Mouse (Mus musculus) liver, postnatal 0 days (tissue): Measurements from ENCODE around the gene Ddx52. TPM values are rescaled to one million over a fixed set of nuclear protein-coding genes. Genes with fewer than 3 reads are reported as not detected.

Source experiments
- ATAC-seq: fragments of 200-750 bp; cut with Nextera tagmentation; 2 replicates; pipeline ENCODE4 v1.8.0; 2017; ENCODE audit warnings: mild to moderate bottlenecking, moderate library complexity
- DNase-seq: peaks from one replicate; pipeline ENCODE4 v3.0.0-alpha.2; 2016
- H3K27ac ChIP-seq: fragments of 300-500 bp; sonication (generic); 2 replicates; pipeline ENCODE4 v1.5.1; 2014; ENCODE audit warnings: antibody characterized with exemption, moderate library complexity, mild to moderate bottlenecking, low read depth
- H3K27me3 ChIP-seq: fragments of 300-500 bp; sonication (generic); 2 replicates; pipeline ENCODE4 v1.6.1; 2014; ENCODE audit warnings: low read length, control low read depth, mixed read lengths; ENCODE audit not compliant: insufficient read depth
- H3K36me3 ChIP-seq: fragments of 300-500 bp; sonication (generic); replicated peaks from 2 replicates; pipeline ENCODE4 v1.6.1; 2014; ENCODE audit warnings: mild to moderate bottlenecking, control low read depth, low read length, moderate library complexity, mixed read lengths; ENCODE audit not compliant: insufficient read depth
- H3K4me1 ChIP-seq: fragments of 300-500 bp; sonication (generic); 2 replicates; pipeline ENCODE4 v1.6.1; 2014; ENCODE audit warnings: antibody characterized with exemption, mild to moderate bottlenecking, control low read depth; ENCODE audit not compliant: insufficient read depth
- H3K4me2 ChIP-seq: fragments of 300-500 bp; sonication (generic); 2 replicates; pipeline ENCODE4 v1.6.1; 2014; ENCODE audit warnings: low read depth, mild to moderate bottlenecking, low read length, moderate library complexity, mixed read lengths
- H3K4me3 ChIP-seq: fragments of 300-500 bp; sonication (generic); 2 replicates; pipeline ENCODE4 v1.5.1; 2014; ENCODE audit warnings: low read depth, low read length
- H3K9ac ChIP-seq: fragments of 300-500 bp; sonication (generic); replicated peaks from 2 replicates; pipeline ENCODE4 v1.6.1; 2014; ENCODE audit warnings: mild to moderate bottlenecking, moderate library complexity
- H3K9me3 ChIP-seq: fragments of 300-500 bp; sonication (generic); 2 replicates; pipeline ENCODE4 v1.6.1; 2016; ENCODE audit warnings: mild to moderate bottlenecking, control low read depth, low read length, mixed read lengths
- CTCF ChIP-seq: sonication (generic); IDR thresholded peaks from 2 replicates; pipeline ENCODE4 v1.5.1; 2016; ENCODE audit warnings: antibody characterized with exemption, low read depth
- EP300 ChIP-seq: IDR thresholded peaks from 2 replicates; pipeline ENCODE4 v1.6.1; 2016; ENCODE audit warnings: antibody characterized with exemption, low read depth, mild to moderate bottlenecking
- WGBS: fragments of 180-500 bp; shearing (Covaris S2); extraction: QIAGEN DNeasy Blood & Tissue Kit; methylation state at CpG from one replicate; pipeline ENCODE4 v1.1.7; 2014; ENCODE audit not compliant: insufficient replicate concordance; 5-methylcytosine and 5-hydroxymethylcytosine counted together
- polyA plus RNA-seq: library from polyadenylated mRNA; unstranded; fragments of >200 nt; fragmentation: Nextera tagmentation; extraction: Ambion mirVana; gene quantifications from 2 replicates; pipeline ENCODE4 v1.2.1, GENCODE M21; 2015

The Ddx52 gene
- polyA plus RNA-seq, 1 experiment from 2014 or later, result 12.5 TPM

DNA sequence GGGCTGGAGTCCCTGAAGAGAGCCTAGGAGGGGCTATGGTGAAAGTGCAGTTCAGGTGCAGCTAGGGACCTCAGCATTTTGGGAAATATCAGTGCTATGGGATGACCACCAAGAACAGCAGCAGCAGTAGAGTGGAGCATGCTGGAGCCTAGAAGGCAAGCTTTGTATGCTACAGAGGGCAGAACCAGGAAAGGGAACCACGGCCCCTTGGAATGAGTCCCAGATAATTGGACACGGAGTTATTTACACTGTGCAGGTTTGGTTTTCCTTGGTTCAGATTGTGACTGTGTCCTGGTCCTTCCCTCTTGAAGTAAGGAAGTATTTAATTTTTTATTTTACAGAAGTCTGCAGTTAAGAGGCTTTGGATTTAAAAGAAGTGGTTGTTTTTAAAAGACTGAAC is 51.6 kb downstream of the Ddx52 start:
- peaks cover 30% of the 10 kb centered on the region for H3K36me3 ChIP-seq
- TF ChIP-seq EP300 (no peak), CTCF (no peak)
- H3K4me3 ChIP-seq, result no peak overlapping the region
- H3K27ac ChIP-seq, result 0 out of 2 replicates have a peak overlapping the region, but pooled peaks have one; percentile 11
- no peaks in the 10 kb centered on the region for H3K27me3 ChIP-seq
- H3K9me3 ChIP-seq, result no peaks in the 10 kb centered on the region
- WGBS, result 52% methylated on average over 2 of the region's 2 CpGs
- H3K4me1 ChIP-seq, result no peaks in the 10 kb centered on the region
- no peak overlapping the region for H3K9ac ChIP-seq
- no peak overlapping the region for H3K4me2 ChIP-seq
- DNase-seq (no peak), ATAC-seq (no peak)

DNA sequence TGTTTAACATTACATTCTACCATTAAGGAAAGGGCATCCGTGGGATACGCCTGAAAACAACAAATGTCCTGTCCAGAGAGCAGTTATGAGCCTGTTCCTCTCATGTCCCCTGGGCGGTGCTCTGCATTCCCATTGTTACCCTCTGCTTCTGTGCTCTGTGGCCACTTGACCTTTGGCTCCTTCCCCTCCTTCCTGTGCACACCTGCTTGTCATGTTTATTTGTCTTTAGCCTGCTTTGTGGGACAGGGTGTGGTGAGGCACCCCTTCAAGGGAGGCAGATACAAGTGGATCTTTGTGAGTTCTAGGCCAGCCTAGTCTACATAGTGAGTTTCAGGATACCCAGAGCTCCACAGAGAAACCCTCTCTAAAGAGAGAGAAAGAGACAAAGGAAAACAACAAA is 52.6 kb downstream of the Ddx52 start:
- H3K9me3 ChIP-seq, result no peaks in the 10 kb centered on the region
- H3K36me3 ChIP-seq, result peaks cover 35% of the 10 kb centered on the region
- peak; percentile 19 for DNase-seq
- H3K4me2 ChIP-seq, result no peak overlapping the region
- no peak for TF ChIP-seq CTCF
- H3K27me3 ChIP-seq, result no peaks in the 10 kb centered on the region
- ATAC-seq, result peak; percentile 83
- WGBS, result 79% methylated on average over 3 of the region's 3 CpGs
- no peak overlapping the region for H3K4me3 ChIP-seq
- H3K9ac ChIP-seq, result no peak overlapping the region
- peak overlapping the region; percentile 18 for H3K27ac ChIP-seq
- H3K4me1 ChIP-seq, result no peaks in the 10 kb centered on the region

DNA sequence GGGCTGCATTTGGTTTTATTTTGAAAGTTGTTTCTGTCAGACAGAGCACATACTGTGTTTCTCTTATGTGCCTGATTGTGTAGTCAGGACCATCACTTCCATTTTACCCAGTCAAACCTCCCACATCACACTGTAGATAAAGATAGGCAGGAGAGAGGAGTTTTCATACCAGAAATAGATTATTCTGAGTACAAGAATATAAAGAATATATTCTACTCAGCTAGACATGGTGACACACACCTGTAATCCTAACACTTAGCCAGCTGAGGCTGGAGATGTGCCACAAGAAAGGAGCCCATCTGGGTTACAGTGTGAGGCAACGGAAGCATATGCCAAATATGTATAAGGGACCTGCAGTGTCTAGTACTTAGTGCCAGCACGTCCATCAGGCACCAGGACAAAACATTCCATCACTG is 53.7 kb downstream of the Ddx52 start:
- WGBS, result 90% methylated on average over 2 of the region's 2 CpGs
- Histone ChIP-seq H3K9ac (no peak overlapping the region), H3K4me2 (no peak overlapping the region), H3K4me3 (no peak overlapping the region), H3K36me3 (peaks cover 38% of the 10 kb centered on the region), H3K9me3 (no peaks in the 10 kb centered on the region), H3K27me3 (no peaks in the 10 kb centered on the region), H3K4me1 (no peaks in the 10 kb centered on the region), H3K27ac (no peak overlapping the region)
- DNase-seq (no peak), ATAC-seq (no peak)
- TF ChIP-seq EP300 (no peak), CTCF (no peak)

DNA sequence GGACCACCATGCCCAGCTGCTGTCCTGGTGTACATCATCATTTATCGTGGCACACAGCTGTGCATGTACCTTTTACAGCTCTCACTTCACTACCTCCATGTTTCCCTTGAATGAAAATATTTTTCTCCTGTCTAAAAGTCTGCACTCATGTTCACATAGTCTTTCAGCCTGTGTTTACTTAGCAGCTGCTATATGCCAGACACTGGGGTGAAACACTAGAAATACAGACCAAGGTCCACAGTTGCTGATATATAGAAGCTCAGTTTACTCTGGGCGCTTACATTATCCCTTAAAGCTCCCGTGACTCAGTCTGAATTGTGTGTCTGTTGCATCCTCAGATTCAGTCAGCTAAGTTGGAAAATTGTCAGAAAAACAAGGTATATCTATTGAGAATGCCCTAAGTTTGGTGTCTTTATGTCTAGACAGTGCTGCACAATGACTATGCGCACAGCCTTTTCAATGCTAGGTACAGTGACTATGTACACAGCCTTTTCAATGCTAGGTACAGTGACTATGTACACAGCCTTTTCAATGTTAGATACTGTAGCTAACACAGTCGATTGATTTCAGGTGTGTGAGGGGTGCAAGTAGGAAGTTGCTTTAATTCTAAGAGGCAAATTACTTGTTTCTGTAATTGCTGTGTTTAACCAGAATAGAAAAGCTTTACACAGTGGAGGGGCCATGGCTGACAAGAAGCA is 55.5 kb downstream of the Ddx52 start:
- H3K36me3 ChIP-seq, result peaks cover 43% of the 10 kb centered on the region
- TF ChIP-seq CTCF, result no peak
- TF ChIP-seq EP300, result no peak
- H3K27ac ChIP-seq, result peak overlapping the region; percentile 1; the same call in 1 of the 2 replicates
- WGBS, result 59% methylated on average over 5 of the region's 5 CpGs
- H3K27me3 ChIP-seq, result no peaks in the 10 kb centered on the region
- no peak overlapping the region for H3K4me3 ChIP-seq
- H3K4me1 ChIP-seq, result no peaks in the 10 kb centered on the region
- H3K9ac ChIP-seq, result no peak overlapping the region
- no peak for ATAC-seq
- no peak overlapping the region for H3K4me2 ChIP-seq
- H3K9me3 ChIP-seq, result no peaks in the 10 kb centered on the region
- no peak for DNase-seq

DNA sequence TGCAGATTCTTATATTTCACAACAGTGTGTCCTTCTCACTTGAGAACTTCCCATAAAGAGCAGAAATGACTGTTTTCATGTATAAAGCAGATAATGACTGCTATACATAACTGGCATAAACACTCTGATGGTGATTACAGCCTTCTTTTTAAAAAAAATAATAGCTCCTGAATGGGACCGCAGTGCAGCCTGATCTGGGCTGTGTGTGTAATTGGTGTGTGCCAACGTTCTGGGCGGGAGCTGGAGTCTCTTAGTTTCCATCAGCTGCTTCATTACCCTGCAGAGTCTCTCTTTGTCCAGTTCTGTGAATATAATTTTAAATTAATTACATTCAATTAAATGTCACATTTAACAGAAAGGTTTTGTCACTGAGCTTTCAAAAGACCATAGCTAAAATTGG is 57.1 kb downstream of the Ddx52 start:
- no peak overlapping the region for H3K4me2 ChIP-seq
- no peak for TF ChIP-seq EP300
- no peaks in the 10 kb centered on the region for H3K9me3 ChIP-seq
- H3K27ac ChIP-seq, result no peak overlapping the region
- H3K9ac ChIP-seq, result no peak overlapping the region
- H3K36me3 ChIP-seq, result peaks cover 54% of the 10 kb centered on the region
- H3K4me3 ChIP-seq, result no peak overlapping the region
- no peaks in the 10 kb centered on the region for H3K27me3 ChIP-seq
- 89% methylated on average over 3 of the region's 3 CpGs for WGBS
- no peaks in the 10 kb centered on the region for H3K4me1 ChIP-seq
- no peak for DNase-seq
- no peak for ATAC-seq

DNA sequence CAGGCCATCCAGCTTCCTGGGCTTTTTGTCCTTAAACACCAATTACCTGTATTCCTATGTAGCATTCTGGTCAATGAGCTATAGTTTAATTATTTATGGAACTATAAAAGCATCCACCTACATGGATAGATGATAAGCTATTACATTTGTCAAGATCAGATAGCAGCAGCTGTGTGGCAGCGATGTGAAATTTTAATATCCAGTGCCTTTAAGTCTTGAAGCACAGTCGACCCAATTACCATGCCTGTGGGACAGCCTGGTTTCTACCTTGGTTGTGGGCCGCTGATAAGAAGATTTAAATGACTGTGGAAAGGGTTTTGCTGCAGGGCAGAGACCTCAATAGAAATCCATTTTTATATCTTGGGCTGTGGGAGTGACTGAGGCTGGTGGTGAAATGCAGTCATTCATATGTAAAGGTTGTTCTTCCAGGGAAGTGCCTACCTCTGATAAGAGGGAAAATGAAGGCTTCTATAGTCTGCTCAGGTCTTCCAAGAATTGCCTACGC is 57.6 kb downstream of the Ddx52 start:
- Histone ChIP-seq H3K9me3 (no peaks in the 10 kb centered on the region), H3K9ac (no peak overlapping the region), H3K36me3 (peaks cover 56% of the 10 kb centered on the region), H3K27ac (no peak overlapping the region), H3K27me3 (no peaks in the 10 kb centered on the region), H3K4me1 (no peaks in the 10 kb centered on the region), H3K4me3 (no peak overlapping the region), H3K4me2 (no peak overlapping the region)
- WGBS, result 85% methylated on average over 4 of the region's 4 CpGs
- DNase-seq (no peak), ATAC-seq (no peak)
- TF ChIP-seq CTCF (no peak), EP300 (no peak)

DNA sequence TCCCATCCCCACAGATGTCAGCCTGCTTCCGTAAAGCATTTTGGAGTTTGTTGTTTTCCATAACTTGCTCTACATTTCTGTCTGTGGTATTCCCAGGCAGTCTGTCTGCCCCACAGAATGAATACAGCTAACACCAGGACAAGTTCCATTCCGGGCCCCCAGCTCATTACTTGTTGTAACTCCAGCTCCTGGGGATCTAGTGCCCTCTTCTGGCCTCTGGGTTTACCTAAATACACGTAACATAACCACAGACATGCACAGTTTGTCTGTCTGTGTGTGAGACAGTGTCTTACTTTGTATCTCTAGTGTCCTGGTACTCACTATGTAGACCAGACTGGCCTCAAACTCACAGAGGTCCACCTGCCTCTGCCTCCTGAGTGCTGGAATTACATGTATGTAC is 59.4 kb downstream of the Ddx52 start:
- no peak overlapping the region for H3K9ac ChIP-seq
- H3K27ac ChIP-seq, result no peak overlapping the region
- H3K4me2 ChIP-seq, result no peak overlapping the region
- no peaks in the 10 kb centered on the region for H3K27me3 ChIP-seq
- no peak overlapping the region for H3K4me3 ChIP-seq
- DNase-seq (no peak), ATAC-seq (no peak)
- H3K9me3 ChIP-seq, result no peaks in the 10 kb centered on the region
- 89% methylated on average over 3 of the region's 3 CpGs for WGBS
- H3K4me1 ChIP-seq, result no peaks in the 10 kb centered on the region
- peaks cover 43% of the 10 kb centered on the region for H3K36me3 ChIP-seq
- TF ChIP-seq CTCF (peak; percentile 30), EP300 (no peak)
